Mouse (Mus musculus): ENCODE measurements around the gene Tmem213. TPM values are rescaled to one million over a fixed set of nuclear protein-coding genes. Genes with fewer than 3 reads are reported as not detected.

The Tmem213 gene
- total RNA-seq, 4 experiments from 2014 or later, result not detected

DNA sequence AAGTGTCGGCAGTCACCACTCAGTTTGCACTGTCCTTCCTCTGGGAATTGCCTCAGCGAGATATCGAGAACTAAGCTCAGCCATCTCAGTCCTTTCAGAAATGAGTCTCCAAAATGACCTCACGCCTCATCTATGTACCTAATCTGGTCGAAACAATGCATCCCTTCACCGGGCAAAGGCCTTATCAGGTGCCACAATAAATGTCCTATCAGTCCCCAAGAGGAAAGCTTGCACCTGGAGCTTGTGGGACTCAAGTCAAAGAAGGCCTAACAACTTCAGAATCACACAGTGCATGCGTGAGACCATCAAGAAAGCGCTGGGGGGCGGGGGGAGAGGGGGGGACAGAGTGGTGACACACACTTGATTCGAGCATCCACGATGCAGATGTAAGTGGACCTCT, 43.2 kb downstream of the Tmem213 start:
- DNase-seq (ENCODE audit: low spot score), result no peak

- no peak for DNase-seq (ENCODE audit: low spot score)
Measured at GRCm38 (mm10) chr6:38156204-38156603, 47.1 kb downstream of the Tmem213 start.

- no peak for DNase-seq (ENCODE audit: low spot score)
Measured at GRCm38 (mm10) chr6:38157925-38158324, 48.9 kb downstream of the Tmem213 start.

GRCm38 (mm10) chr6:38159576-38159975, 50.5 kb downstream of the Tmem213 start:
- DNase-seq (ENCODE audit: low spot score), result no peak

DNA sequence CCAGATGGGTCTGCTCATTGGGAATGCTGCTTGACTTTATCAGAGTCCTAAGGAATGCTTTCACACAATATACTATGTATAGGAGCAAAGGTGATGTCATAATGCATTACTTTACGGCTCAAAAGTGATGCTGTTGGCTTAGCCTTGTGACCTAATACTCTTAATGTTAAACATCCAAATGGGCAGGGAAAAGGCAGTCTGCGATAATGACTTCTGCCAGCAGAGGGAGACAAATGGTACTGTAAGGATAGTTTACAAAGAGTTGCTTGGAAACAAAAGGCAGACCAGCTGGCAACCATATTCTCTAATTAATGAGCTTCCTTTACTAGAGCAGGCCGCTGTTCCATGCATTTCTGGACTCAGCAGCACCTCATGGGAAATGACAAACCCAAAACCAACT, 51.0 kb downstream of the Tmem213 start:
- DNase-seq (ENCODE audit: low spot score), result peak; percentile 92

- DNase-seq (ENCODE audit: low spot score), result no peak
Measured at GRCm38 (mm10) chr6:38160556-38160955, 51.5 kb downstream of the Tmem213 start.

DNA sequence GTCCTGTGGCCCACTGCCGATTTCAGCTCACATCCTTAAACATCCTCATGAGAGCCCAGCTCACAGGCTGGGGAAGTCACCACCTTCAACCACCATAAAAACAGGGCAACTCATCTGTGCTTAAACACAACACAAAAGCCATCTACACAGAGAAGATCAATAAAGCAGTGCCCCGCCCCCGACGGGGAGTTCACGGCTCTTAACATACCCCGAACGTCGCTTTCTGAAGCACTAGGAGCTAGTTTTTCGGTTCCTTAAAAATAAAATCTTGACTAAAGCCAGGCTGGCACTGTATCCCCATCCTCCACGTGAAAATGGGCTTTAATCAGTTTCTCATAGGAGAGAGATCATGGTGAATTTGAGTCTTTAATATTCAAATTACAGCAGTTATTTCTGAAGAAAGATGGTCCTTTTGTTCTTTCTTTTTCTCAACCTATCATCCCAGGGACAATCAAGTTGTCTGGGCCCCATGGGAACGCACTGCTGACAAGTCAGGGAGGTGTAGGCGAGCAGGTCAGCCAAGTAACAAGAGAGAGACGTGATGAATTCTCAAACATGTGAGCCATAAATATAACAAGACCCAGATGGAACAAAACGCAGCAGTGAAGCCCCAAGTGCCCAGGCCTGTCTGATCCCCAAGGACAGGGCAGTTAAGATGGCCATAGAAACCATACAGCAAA, 53.9 kb downstream of the Tmem213 start:
- no peak for DNase-seq (ENCODE audit: low spot score)

DNA sequence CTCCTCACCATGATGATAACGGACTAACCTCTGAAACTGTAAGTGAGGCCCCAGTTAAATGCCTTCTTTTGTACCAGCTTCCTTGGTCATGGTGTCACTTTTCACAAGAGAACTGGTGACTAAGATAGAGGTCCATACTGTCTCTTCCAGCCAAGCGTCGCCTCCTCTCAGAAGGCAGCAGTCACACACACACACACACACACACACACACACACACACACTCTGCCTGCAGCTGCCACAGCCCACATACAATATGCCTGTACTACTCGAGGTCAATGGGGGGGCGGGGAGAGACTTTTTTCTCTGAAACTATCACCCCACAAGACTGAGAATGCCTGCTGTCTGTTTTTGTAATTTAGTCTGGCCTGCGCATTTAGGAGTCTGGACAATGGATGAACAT, 55.6 kb downstream of the Tmem213 start:
- no peak for DNase-seq (ENCODE audit: low spot score)

GRCm38 (mm10) chr6:38165385-38165784, 56.3 kb downstream of the Tmem213 start:
- no peak for DNase-seq (ENCODE audit: low spot score)

Other genes with a start within 250 kb of the Tmem213 start
- 10 to 100 TPM; 30.8 to 36.8 (median 34.0) TPM for gene Trim24, start 238.4 kb upstream of the Tmem213 start, total RNA-seq (2022)
- gene Svopl, start 62.3 kb upstream of the Tmem213 start, total RNA-seq (2022), result 1 to 10 TPM in 1 of 4 experiments, under 1 TPM in 3; 0.13 to 1.0 (median 0.62) TPM
- gene Atp6v0a4, start 15.3 kb downstream of the Tmem213 start, total RNA-seq (2022), result 1 to 10 TPM; 2.0 to 3.9 (median 2.2) TPM
- 1 to 10 TPM; 1.7 to 2.1 (median 1.9) TPM for gene D630045J12Rik, start 144.8 kb downstream of the Tmem213 start, total RNA-seq (2022)
- gene Zc3hav1l, start 190.0 kb downstream of the Tmem213 start, total RNA-seq (2022), result 1 to 10 TPM; 1.0 to 1.6 (median 1.3) TPM
- 10 to 100 TPM; 13.8 to 15.5 (median 14.6) TPM for gene Zc3hav1, start 245.3 kb downstream of the Tmem213 start, total RNA-seq (2022)

All from heart, adult 8-10 months (tissue).